Mouse (Mus musculus) testis, adult 2 months (tissue): ENCODE measurements around the gene Tipin.

ENCODE experiments used
- CTCF ChIP-seq: fragments of 200-500 bp; IDR thresholded peaks from 2 replicates; pipeline ENCODE4 v1.5.1; 2012; ENCODE audit warnings: low read depth, mild to moderate bottlenecking, inconsistent platforms, low read length, moderate library complexity; ENCODE audit not compliant: control insufficient read depth, insufficient read depth, insufficient replicate concordance
- POLR2A ChIP-seq: fragments of 200-500 bp; IDR thresholded peaks from 2 replicates; pipeline ENCODE4 v1.6.1; 2012; ENCODE audit warnings: low read depth, mild to moderate bottlenecking, inconsistent platforms, low read length, moderate library complexity; ENCODE audit not compliant: control insufficient read depth

- TF ChIP-seq POLR2A (no peak), CTCF (no peak)
Observed at GRCm38 (mm10) chr9:64252591-64253020, 28.8 kb upstream of the Tipin start.
